Comparison of ENCODE assay signal across 22 mouse cellular contexts in genomic region chr5:4615233-4615632, GRCm38 (mm10).
DNase-seq lines count a peak whose midpoint lies in the region; ATAC-seq and TF ChIP-seq lines count a peak whose summit lies in the region.
"Had no signal": no experiment of that assay in that cellular context is flagged by ENCODE, and none has a peak within 500 bp of the region (broad histone marks: within the 10 kb centered on the region; RNA-seq: fewer than 3 reads in every experiment).

No protein-coding gene starts in this region.

- H3K36me3 ChIP-seq in CH12.LX (replicated peaks in 1 of 2; ENCODE audit: control insufficient read depth in 1 of 2, insufficient read depth in 1 of 2, low read length in 1 of 2): no peaks in the 10 kb centered on the region
- no peaks in the 10 kb centered on the region for H3K36me3 ChIP-seq in midbrain, embryonic 15.5 days (replicated peaks)
- no peaks in the 10 kb centered on the region for H3K36me3 ChIP-seq in liver, postnatal 0 days (replicated peaks; ENCODE audit: insufficient read depth, low read length)
- H3K36me3 ChIP-seq: G1E had no signal

- in situ Hi-C loops in CH12.LX (cut with MboI; ENCODE audit: low pct_ligation_motif_present, low pct_unique_long_range_greater_than_20kb, low sequenced_read_pairs): no loop called here

- ATAC-seq in granulocyte monocyte progenitor cell, adult 5-6 weeks (replicated peaks; ENCODE audit: poor library complexity, severe bottlenecking): peak; percentile 53
- ATAC-seq in megakaryocyte, adult 5-6 weeks (ENCODE audit: poor library complexity, severe bottlenecking): peak; percentile 86
- 0 out of 2 replicates have a peak, but pooled peaks have one; percentile 31 for ATAC-seq in megakaryocyte progenitor cell, adult 5-6 weeks (replicated peaks; ENCODE audit: poor library complexity)
- ATAC-seq in midbrain, embryonic 15.5 days (replicated peaks): no peak
- ATAC-seq in liver, postnatal 0 days: no peak
- ATAC-seq: activated CD4-positive, CD25-positive, alpha-beta regulatory T cell, adult 4 months; CD4-positive, CD25-positive, alpha-beta regulatory T cell, adult 4 months; Patski had no signal

- DNase-seq in CH12.LX (ENCODE audit: extremely low read depth): peak; percentile 3
- DNase-seq in kidney, adult 8-10 months: no peak
- DNase-seq in liver, postnatal 0 days: no peak
- DNase-seq in spleen, postnatal 36 days (ENCODE audit: low spot score in 2 of 2): no peak
- DNase-seq: adrenal gland, adult 2 months; adrenal gland, adult 8-10 months; adrenal gland, postnatal 10 days; adrenal gland, postnatal 14 days; adrenal gland, postnatal 25 days; adrenal gland, postnatal 36 days; B cell, adult 2 months; cerebellum, adult 11 months; cerebellum, adult 11-12 months; cerebellum, adult 18-20 months had no signal

- dilution Hi-C loops in CH12.LX (cut with MboI; ENCODE audit: extremely low pct_ligation_motif_present, extremely low pct_unique_long_range_greater_than_20kb, low sequenced_read_pairs): no loop called here

- H3K79me2 ChIP-seq in CH12.LX (replicated peaks; ENCODE audit: control insufficient read depth, extremely low read depth, insufficient read depth, poor library complexity, severe bottlenecking): no peaks in the 10 kb centered on the region

- peaks cover 0 to 8% of the 10 kb centered on the region in 2 experiments; a peak in 2 of 4 replicates for H3K4me1 ChIP-seq in CH12.LX (ENCODE audit: control insufficient read depth in 1 of 2, insufficient read depth in 2 of 2)
- no peaks in the 10 kb centered on the region for H3K4me1 ChIP-seq in midbrain, embryonic 15.5 days
- H3K4me1 ChIP-seq in liver, postnatal 0 days (ENCODE audit: insufficient read depth): no peaks in the 10 kb centered on the region

- H3K4me2 ChIP-seq in CH12.LX (ENCODE audit: insufficient read depth, low read depth, poor library complexity, severe bottlenecking): 0 out of 2 replicates have a peak overlapping the region, but pooled peaks have one; percentile 13
- no peak overlapping the region for H3K4me2 ChIP-seq in midbrain, embryonic 15.5 days
- no peak overlapping the region for H3K4me2 ChIP-seq in liver, postnatal 0 days (ENCODE audit: low read depth, low read length)

- no peak overlapping the region for H3K27ac ChIP-seq in CH12.LX (ENCODE audit: insufficient read depth, low read depth)
- no peak overlapping the region for H3K27ac ChIP-seq in midbrain, embryonic 15.5 days
- no peak overlapping the region for H3K27ac ChIP-seq in liver, postnatal 0 days (ENCODE audit: low read depth)

- no peaks in the 10 kb centered on the region for H3K9me3 ChIP-seq in CH12.LX (replicated peaks; ENCODE audit: low read length)
- no peaks in the 10 kb centered on the region for H3K9me3 ChIP-seq in midbrain, embryonic 15.5 days
- H3K9me3 ChIP-seq in liver, postnatal 0 days (ENCODE audit: low read length): no peaks in the 10 kb centered on the region
- H3K9me3 ChIP-seq: G1E had no signal

- TF ChIP-seq CTCF in CH12.LX (conservative IDR thresholded peaks at IDR 0.05 in 1 of 2, IDR thresholded peaks at IDR 0.05 in 1 of 2; ENCODE audit: low read depth in 2 of 2, low read length in 2 of 2): no peak
- TF ChIP-seq CTCF in liver, postnatal 0 days (IDR thresholded peaks at IDR 0.05; ENCODE audit: low read depth): no peak

- no peak for TF ChIP-seq RAD21 in CH12.LX (IDR thresholded peaks at IDR 0.05; ENCODE audit: low read depth, low read length)

- no peak for TF ChIP-seq EP300 in CH12.LX (IDR thresholded peaks at IDR 0.05; ENCODE audit: low read length)
- no peak for TF ChIP-seq EP300 in liver, postnatal 0 days (IDR thresholded peaks at IDR 0.05; ENCODE audit: low read depth)

- H3K4me3 ChIP-seq in CH12.LX (replicated peaks in 1 of 3; ENCODE audit: low read depth in 2 of 3, low read length in 2 of 3, poor library complexity in 1 of 3): no peak overlapping the region
- H3K4me3 ChIP-seq in midbrain, embryonic 15.5 days: no peak overlapping the region
- H3K4me3 ChIP-seq in liver, postnatal 0 days (ENCODE audit: low read depth, low read length): no peak overlapping the region

- H3K27me3 ChIP-seq in CH12.LX (replicated peaks): no peaks in the 10 kb centered on the region
- no peaks in the 10 kb centered on the region for H3K27me3 ChIP-seq in midbrain, embryonic 15.5 days (replicated peaks)
- no peaks in the 10 kb centered on the region for H3K27me3 ChIP-seq in liver, postnatal 0 days (ENCODE audit: insufficient read depth, low read length)

- TF ChIP-seq POLR2A in CH12.LX (IDR thresholded peaks at IDR 0.05; ENCODE audit: low read depth, low read length): no peak

- WGBS in midbrain, embryonic 15.5 days: 90% methylated on average over 2 of the region's 2 CpGs
- WGBS in liver, postnatal 0 days (ENCODE audit: insufficient replicate concordance): 59% methylated on average over 2 of the region's 2 CpGs

- no peak overlapping the region for H3K9ac ChIP-seq in CH12.LX (ENCODE audit: insufficient read depth, low read depth)
- H3K9ac ChIP-seq in midbrain, embryonic 15.5 days: no peak overlapping the region
- H3K9ac ChIP-seq in liver, postnatal 0 days (replicated peaks): no peak overlapping the region

TF ChIP-seq in CH12.LX, 34 proteins besides CTCF, POLR2A, EP300 and RAD21:
- TF ChIP-seq USF1 (IDR thresholded peaks at IDR 0.05; ENCODE audit: low read depth, low read length) (no peak), TCF12 (IDR thresholded peaks at IDR 0.05; ENCODE audit: low read depth, low read length) (no peak)
TF ChIP-seq in CH12.LX: peak in this region for 0.

Comparison
In these comparisons a context has a peak if more than half of its experiments do, and no peak if none do; other contexts are left out.
1. ATAC-seq: peak in granulocyte monocyte progenitor cell, adult 5-6 weeks (single experiment), megakaryocyte, adult 5-6 weeks (single experiment) and megakaryocyte progenitor cell, adult 5-6 weeks (single experiment); none in midbrain, embryonic 15.5 days (single experiment) and liver, postnatal 0 days (single experiment).